Mouse (Mus musculus) lung, postnatal 0 days (tissue): ENCODE data around the gene Rps10. TPM values are rescaled to one million over a fixed set of nuclear protein-coding genes. Genes with fewer than 3 reads are reported as not detected.

Experiments used
- ATAC-seq: fragments of 200-750 bp; cut with Nextera tagmentation; 2 replicates; pipeline ENCODE4 v1.8.0; 2017; ENCODE audit warnings: moderate library complexity
- DNase-seq: peaks from one replicate; pipeline ENCODE4 v3.0.0-alpha.2; 2016; ENCODE audit warnings: low spot score
- H3K27ac ChIP-seq: fragments of 300-500 bp; sonication (generic); 2 replicates; pipeline ENCODE4 v1.5.1; 2014; ENCODE audit warnings: antibody characterized with exemption, mild to moderate bottlenecking, low read length, mixed read lengths
- H3K27me3 ChIP-seq: fragments of 300-500 bp; sonication (generic); replicated peaks from 2 replicates; pipeline ENCODE4 v1.6.1; 2014; ENCODE audit warnings: low read length, mixed read lengths; ENCODE audit not compliant: insufficient read depth
- H3K36me3 ChIP-seq: fragments of 300-500 bp; sonication (generic); 2 replicates; pipeline ENCODE4 v1.6.1; 2014; ENCODE audit warnings: low read length, mixed read lengths; ENCODE audit not compliant: insufficient read depth
- H3K4me1 ChIP-seq: fragments of 300-500 bp; sonication (generic); 2 replicates; pipeline ENCODE4 v1.6.1; 2014; ENCODE audit warnings: antibody characterized with exemption, low read depth, low read length, mixed read lengths; ENCODE audit not compliant: insufficient read depth
- H3K4me2 ChIP-seq: fragments of 300-500 bp; sonication (generic); replicated peaks from 2 replicates; pipeline ENCODE4 v1.6.1; 2014; ENCODE audit warnings: low read depth, mild to moderate bottlenecking, low read length, moderate library complexity, mixed read lengths
- H3K4me3 ChIP-seq: fragments of 300-500 bp; sonication (generic); 2 replicates; pipeline ENCODE4 v1.5.1; 2014; ENCODE audit warnings: low read depth, low read length
- H3K9ac ChIP-seq: fragments of 300-500 bp; sonication (generic); replicated peaks from 2 replicates; pipeline ENCODE4 v1.6.1; 2014; ENCODE audit warnings: low read depth, mild to moderate bottlenecking
- H3K9me3 ChIP-seq: fragments of 300-500 bp; sonication (generic); 2 replicates; pipeline ENCODE4 v1.6.1; 2016; ENCODE audit warnings: low read length, mixed read lengths
- CTCF ChIP-seq: IDR thresholded peaks from 2 replicates; pipeline ENCODE4 v1.5.1; 2016; ENCODE audit warnings: antibody characterized with exemption, mild to moderate bottlenecking
- EP300 ChIP-seq: IDR thresholded peaks from 2 replicates; pipeline ENCODE4 v1.6.1; 2016; ENCODE audit warnings: antibody characterized with exemption, mild to moderate bottlenecking, control low read depth
- WGBS: fragments of 180-500 bp; shearing (Covaris S2); extraction: QIAGEN DNeasy Blood & Tissue Kit; methylation state at CpG from one replicate; pipeline ENCODE4 v1.1.7; 2014; 5-methylcytosine and 5-hydroxymethylcytosine counted together
- polyA plus RNA-seq: library from polyadenylated mRNA; unstranded; fragments of >200 nt; fragmentation: Nextera tagmentation; extraction: Ambion mirVana; gene quantifications from 2 replicates; pipeline ENCODE4 v1.2.1, GENCODE M21; 2015

The Rps10 gene
- polyA plus RNA-seq, 1 experiment from 2014 or later, result 659 TPM

GRCm38 (mm10) chr17:27603522-27604234 lies 32.8 kb downstream of the Rps10 start:
- Histone ChIP-seq H3K27ac (no peak overlapping the region), H3K9me3 (no peaks in the 10 kb centered on the region), H3K9ac (no peak overlapping the region), H3K36me3 (no peaks in the 10 kb centered on the region), H3K27me3 (no peaks in the 10 kb centered on the region), H3K4me3 (no peak overlapping the region), H3K4me1 (no peaks in the 10 kb centered on the region), H3K4me2 (no peak overlapping the region)
- TF ChIP-seq EP300, result no peak
- TF ChIP-seq CTCF, result no peak
- DNase-seq (no peak), ATAC-seq (no peak)
- 64% methylated on average over 21 of the region's 21 CpGs for WGBS

GRCm38 (mm10) chr17:27603036-27603435 lies 33.4 kb downstream of the Rps10 start:
- H3K27me3 ChIP-seq, result no peaks in the 10 kb centered on the region
- H3K9ac ChIP-seq, result no peak overlapping the region
- H3K4me3 ChIP-seq, result no peak overlapping the region
- no peak for ATAC-seq
- H3K4me2 ChIP-seq, result no peak overlapping the region
- 93% methylated on average over 2 of the region's 2 CpGs for WGBS
- no peak overlapping the region for H3K27ac ChIP-seq
- H3K9me3 ChIP-seq, result no peaks in the 10 kb centered on the region
- no peaks in the 10 kb centered on the region for H3K4me1 ChIP-seq
- TF ChIP-seq CTCF (no peak), EP300 (no peak)
- H3K36me3 ChIP-seq, result no peaks in the 10 kb centered on the region
- no peak for DNase-seq

GRCm38 (mm10) chr17:27600869-27601268 lies 35.6 kb downstream of the Rps10 start:
- Histone ChIP-seq H3K27me3 (no peaks in the 10 kb centered on the region), H3K27ac (no peak overlapping the region), H3K4me2 (no peak overlapping the region), H3K4me1 (no peaks in the 10 kb centered on the region), H3K9ac (no peak overlapping the region), H3K9me3 (no peaks in the 10 kb centered on the region), H3K4me3 (no peak overlapping the region), H3K36me3 (no peaks in the 10 kb centered on the region)
- TF ChIP-seq CTCF, result no peak
- no peak for TF ChIP-seq EP300
- 0 out of 2 replicates have a peak, but pooled peaks have one; percentile 20 for ATAC-seq
- no peak for DNase-seq
- WGBS, result 68% methylated on average over 5 of the region's 5 CpGs

GRCm38 (mm10) chr17:27600286-27600685 lies 36.2 kb downstream of the Rps10 start:
- TF ChIP-seq EP300 (no peak), CTCF (no peak)

GRCm38 (mm10) chr17:27596376-27597190 lies 39.9 kb downstream of the Rps10 start:
- DNase-seq (peak; percentile 40), ATAC-seq (peak; percentile 55)
- no peak for TF ChIP-seq CTCF
- no peak for TF ChIP-seq EP300
- Histone ChIP-seq H3K4me3 (no peak overlapping the region), H3K4me2 (no peak overlapping the region), H3K27me3 (no peaks in the 10 kb centered on the region), H3K27ac (no peak overlapping the region; the same call in 1 of the 2 replicates), H3K9ac (no peak overlapping the region), H3K4me1 (no peaks in the 10 kb centered on the region), H3K36me3 (peaks cover 7% of the 10 kb centered on the region; the same call in 1 of the 2 replicates), H3K9me3 (no peaks in the 10 kb centered on the region)
- 43% methylated on average over 21 of the region's 21 CpGs for WGBS

More at GRCm38 (mm10) chr17:27600286-27600685, 36.2 kb downstream of the Rps10 start:
- H3K27ac ChIP-seq, result no peak overlapping the region
- 80% methylated on average over 3 of the region's 3 CpGs for WGBS
- H3K4me2 ChIP-seq, result no peak overlapping the region
- no peaks in the 10 kb centered on the region for H3K4me1 ChIP-seq
- DNase-seq, result no peak
- H3K36me3 ChIP-seq, result no peaks in the 10 kb centered on the region
- H3K9ac ChIP-seq, result no peak overlapping the region
- no peaks in the 10 kb centered on the region for H3K27me3 ChIP-seq
- no peak overlapping the region for H3K4me3 ChIP-seq
- no peak for ATAC-seq
- H3K9me3 ChIP-seq, result no peaks in the 10 kb centered on the region

- 58% methylated on average over 15 of the region's 15 CpGs for WGBS
- Histone ChIP-seq H3K4me3 (no peak overlapping the region), H3K36me3 (peaks cover 7% of the 10 kb centered on the region; the same call in 1 of the 2 replicates), H3K27me3 (no peaks in the 10 kb centered on the region), H3K4me2 (no peak overlapping the region), H3K4me1 (no peaks in the 10 kb centered on the region), H3K9ac (no peak overlapping the region), H3K27ac (peak overlapping the region; percentile 11; the same call in 1 of the 2 replicates), H3K9me3 (no peaks in the 10 kb centered on the region)
- TF ChIP-seq EP300, result no peak
- TF ChIP-seq CTCF, result 0 out of 2 replicates have a peak, but pooled peaks have one; percentile 4
- DNase-seq (no peak), ATAC-seq (peak; percentile 32)
These were observed 40.7 kb downstream of the Rps10 start for GRCm38 (mm10) chr17:27595659-27596375.
